Mouse (Mus musculus): ENCODE measurements at regions not wholly inside any gene's neighbourhood (a gene's known extent, or its start where the extent isn't known, plus 50 kb on each side); places are given as distances from the start of the nearest gene placed in this dataset.

DNA sequence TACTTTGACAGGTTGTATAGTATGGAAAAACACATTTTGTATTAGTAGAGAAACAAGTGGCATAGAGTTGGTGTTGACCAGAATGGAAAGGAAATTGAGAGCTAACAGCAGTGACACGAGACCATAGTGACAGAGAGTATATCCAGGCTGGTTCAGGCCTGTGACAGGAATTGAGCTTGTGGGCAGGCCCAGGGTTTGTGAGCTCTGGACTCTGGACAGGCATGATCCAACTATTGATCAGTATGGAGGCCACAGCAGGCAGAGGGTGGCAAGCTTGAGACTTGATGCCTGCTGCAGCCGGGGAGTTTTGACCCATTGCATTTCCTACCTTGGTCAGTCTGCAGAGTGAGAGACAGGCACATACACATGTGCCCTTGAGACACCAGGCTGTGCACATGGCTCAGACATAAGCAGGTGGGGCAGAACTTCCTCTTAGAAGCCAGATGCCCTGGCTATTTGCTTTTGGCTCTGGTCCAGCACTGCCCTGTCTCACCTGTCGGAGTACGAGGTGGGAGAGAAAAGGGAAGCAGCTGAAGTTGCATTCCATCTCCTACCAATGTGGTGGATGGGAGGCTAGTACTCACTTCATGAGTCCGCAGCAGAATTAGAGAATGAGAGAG lies 1006.2 kb upstream of the Cdh20 start:
- no peak for DNase-seq (ENCODE audit: low spot score in 2 of 2)

DNA sequence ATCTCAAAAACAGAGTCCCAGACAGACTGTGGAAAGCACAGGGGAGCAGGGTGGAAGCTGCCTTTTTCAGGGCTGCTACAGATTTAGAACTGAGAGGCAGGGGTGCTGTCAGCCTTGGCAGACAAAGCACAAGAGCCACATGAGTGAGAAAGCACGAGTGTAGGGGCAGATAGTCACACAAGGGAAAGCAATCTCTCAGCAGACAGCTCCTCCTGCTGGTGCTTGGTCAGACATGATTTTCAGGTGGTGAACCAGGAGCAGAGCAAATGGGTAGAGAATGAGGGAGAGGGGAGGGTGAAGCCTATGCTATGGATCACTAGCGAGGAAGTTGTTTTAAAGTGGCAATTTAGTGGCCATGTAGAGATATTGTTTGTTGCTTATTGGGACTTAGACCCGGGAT lies 1005.6 kb upstream of the Cdh20 start:
- DNase-seq (ENCODE audit: low spot score in 2 of 2) = no peak

GRCm38 (mm10) chr1:103767315-103767714 lies 1001.0 kb upstream of the Cdh20 start:
- peak in 1 of 2 experiments; percentile 5 for DNase-seq (ENCODE audit: low spot score in 2 of 2)

- no peak for DNase-seq (ENCODE audit: low spot score in 2 of 2)
Observed at GRCm38 (mm10) chr1:103784692-103785091, 983.6 kb upstream of the Cdh20 start.

GRCm38 (mm10) chr1:103796337-103796736 lies 972.0 kb upstream of the Cdh20 start:
- no peak for DNase-seq (ENCODE audit: low spot score in 2 of 2)

DNA sequence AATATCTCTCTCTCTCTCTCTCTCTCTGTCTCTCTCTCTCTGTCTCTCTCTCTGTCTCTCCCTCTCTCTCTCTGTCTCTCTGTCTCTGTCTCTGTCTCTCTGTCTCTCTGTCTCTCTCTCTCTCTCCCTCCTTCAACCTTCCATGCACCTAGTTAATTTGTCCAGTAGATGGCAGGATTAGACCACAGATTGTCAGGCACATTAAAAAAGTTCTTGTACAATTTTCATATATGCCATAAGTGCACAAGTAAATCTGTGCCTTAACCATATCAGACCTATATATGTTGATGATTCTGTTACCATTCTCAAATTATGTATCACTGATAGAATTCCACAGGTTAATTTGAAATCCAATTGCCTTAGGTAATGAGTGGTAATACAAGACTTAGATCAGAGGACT lies 969.0 kb upstream of the Cdh20 start:
- DNase-seq (ENCODE audit: low spot score in 2 of 2) = no peak

DNA sequence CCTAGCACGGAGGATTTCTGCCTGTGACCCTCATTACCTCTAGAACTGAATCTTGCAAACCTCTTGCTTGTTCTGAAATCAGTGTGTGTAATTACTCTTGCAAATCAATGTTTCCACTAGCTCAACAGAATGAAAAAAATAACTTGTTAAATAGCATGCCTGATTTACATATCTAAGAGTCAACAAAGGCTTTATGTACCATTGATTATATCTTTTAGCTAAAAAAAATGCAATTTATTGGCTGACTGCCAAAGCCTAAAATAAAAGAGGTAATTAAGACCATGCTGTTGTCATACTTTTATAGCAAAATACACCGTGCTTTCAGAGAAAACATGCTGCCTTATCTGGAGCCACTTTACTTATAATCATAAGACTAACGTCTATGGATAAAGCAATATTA lies 950.4 kb upstream of the Cdh20 start:
- DNase-seq (ENCODE audit: low spot score in 2 of 2) = no peak
